Mouse (Mus musculus) gastrocnemius, adult 2 months (tissue): ENCODE results near the gene Rab9b. TPM values are rescaled to one million over a fixed set of nuclear protein-coding genes. Genes with fewer than 3 reads are reported as not detected.

Experiments used
- DNase-seq: peaks from one replicate; pipeline ENCODE4 v3.0.0; 2022
- H3K27ac ChIP-seq: fragments of 200-600 bp; 2 replicates; pipeline ENCODE4 v1.8.1; 2022; ENCODE audit warnings: mild to moderate bottlenecking
- H3K4me3 ChIP-seq: fragments of 200-600 bp; 2 replicates; pipeline ENCODE4 v1.8.1; 2022; ENCODE audit warnings: mild to moderate bottlenecking, moderate library complexity
- CTCF ChIP-seq: fragments of 200-600 bp; IDR thresholded peaks from 2 replicates; pipeline ENCODE4 v1.8.1; 2022; ENCODE audit warnings: antibody characterized with exemption, mild to moderate bottlenecking, moderate library complexity
- intact Hi-C: fragments of 180-260 bp; cut with DNase I; formaldehyde crosslinking; loops from one replicate; pipeline ENCODE4 v1.15.1; 2025
- long read RNA-seq, 2 experiments: library from polyadenylated mRNA; stranded (forward); transcript quantifications; one replicate each; pipeline ENCODE4 v2.0.0; 2021
- total RNA-seq, 2 experiments: library from RNA; stranded (reverse); gene quantifications; 2 replicates each; pipeline ENCODE4 v1.2.3; 2021

Rab9b gene
- total RNA-seq = under 1 TPM in 1 of 2 experiments, not detected in 1; 0.05 TPM
- long read RNA-seq, experiment 1 = 0 reads
- long read RNA-seq, experiment 2, partial matches to known transcripts = 0 of 1 reads
- long read RNA-seq, experiment 2, other reads (novel, unspliced or antisense) = 0 of 1 reads

GRCm38 (mm10) chrX:136868061-136869040 is at the start of gene Rab9b:
Gene Rab9b (minus strand): TSS chrX:136868755.
- no peak for TF ChIP-seq CTCF
- DNase-seq = peak; percentile 14
- Histone ChIP-seq H3K27ac (no peak within 1 kb of the TSS), H3K4me3 (peak within 1 kb of the TSS; percentile 63)
- intact Hi-C loops = no loop called here

- DNase-seq = no peak
- intact Hi-C loops = no loop called here
Measured at GRCm38 (mm10) chrX:136904369-136904768, 35.8 kb upstream of the Rab9b start.

GRCm38 (mm10) chrX:136895757-136896156 is 27.2 kb upstream of the Rab9b start:
- intact Hi-C loops = no loop called here
- no peak overlapping the region for H3K27ac ChIP-seq
- TF ChIP-seq CTCF = peak; percentile 21; the same call in 1 of the 2 replicates
- no peak for DNase-seq
- no peak overlapping the region for H3K4me3 ChIP-seq

More at GRCm38 (mm10) chrX:136904369-136904768, 35.8 kb upstream of the Rab9b start:
- TF ChIP-seq CTCF = no peak
- Histone ChIP-seq H3K4me3 (no peak overlapping the region), H3K27ac (no peak overlapping the region)

GRCm38 (mm10) chrX:136850300-136850699 is 18.3 kb downstream of the Rab9b start:
- peak; percentile 19; the same call in 1 of the 2 replicates for TF ChIP-seq CTCF
- intact Hi-C loops = no loop called here
- Histone ChIP-seq H3K4me3 (no peak overlapping the region), H3K27ac (no peak overlapping the region)
- DNase-seq = no peak

- DNase-seq = no peak
- TF ChIP-seq CTCF = no peak
- intact Hi-C loops = no loop called here
- no peak overlapping the region for H3K27ac ChIP-seq
- no peak overlapping the region for H3K4me3 ChIP-seq
Measured at GRCm38 (mm10) chrX:136828610-136829009, 39.9 kb downstream of the Rab9b start.

- no peak for DNase-seq
- Histone ChIP-seq H3K27ac (no peak overlapping the region), H3K4me3 (no peak overlapping the region)
- no peak for TF ChIP-seq CTCF
- intact Hi-C loops = no loop called here
Measured at GRCm38 (mm10) chrX:136825016-136825415, 43.5 kb downstream of the Rab9b start.

GRCm38 (mm10) chrX:136822371-136822770 is 46.2 kb downstream of the Rab9b start, which contains the start of gene Plp1:
Gene Plp1 (plus strand): TSS chrX:136822671.
- H3K4me3 ChIP-seq = no peak within 1 kb of the TSS; the same call in 1 of the 2 replicates
- TF ChIP-seq CTCF = no peak
- intact Hi-C loops = loop anchor here (2.0 to 5.0 kb wide), 3 partner anchors 62 to 200 kb away; partner anchors contain the start of gene Morf4l2
- no peak within 1 kb of the TSS for H3K27ac ChIP-seq
- DNase-seq = no peak

- Histone ChIP-seq H3K4me3 (no peak overlapping the region), H3K27ac (peak overlapping the region; percentile 43)
- intact Hi-C loops = loop anchor here (5.0 kb wide), 2 partner anchors 78 to 198 kb away; partner anchors contain the start of gene Morf4l2
- DNase-seq = peak; percentile 72
- TF ChIP-seq CTCF = peak; percentile 76
Measured at GRCm38 (mm10) chrX:136820250-136820649, 48.3 kb downstream of the Rab9b start.

- TF ChIP-seq CTCF = no peak
- peak; percentile 30 for DNase-seq
- H3K27ac ChIP-seq = peak overlapping the region; percentile 43
- intact Hi-C loops = loop anchor here (5.0 kb wide), 2 partner anchors 77 to 197 kb away; partner anchors contain the start of gene Morf4l2
- no peak overlapping the region for H3K4me3 ChIP-seq
Measured at GRCm38 (mm10) chrX:136819752-136820151, 48.8 kb downstream of the Rab9b start.

Other genes starting within 250 kb of the Rab9b start
- 1 to 10 TPM; 1.8 to 3.0 TPM for gene Tceal1, start 160.8 kb downstream of the Rab9b start, total RNA-seq
- 100 to 1,000 TPM; 157 to 173 TPM for gene Morf4l2, start 125.1 kb downstream of the Rab9b start, total RNA-seq
- gene Glra4, start 88.6 kb downstream of the Rab9b start, total RNA-seq = not detected
- 1 to 10 TPM; 2.3 to 3.1 TPM for gene Plp1, start 46.1 kb downstream of the Rab9b start, total RNA-seq
- not detected for gene H2bfm, start 58.6 kb upstream of the Rab9b start, total RNA-seq
- gene Tmsb15b2, start 106.7 kb upstream of the Rab9b start, total RNA-seq = 10 to 100 TPM in 1 of 2 experiments, 1 to 10 TPM in 1; 5.1 to 10.7 TPM
- gene Tmsb15l, start 108.1 kb upstream of the Rab9b start, total RNA-seq = under 1 TPM in 1 of 2 experiments, not detected in 1; 0.75 TPM
- 1 to 10 TPM in 1 of 2 experiments, not detected in 1; 2.4 TPM for gene Tmsb15b1, start 108.1 kb upstream of the Rab9b start, total RNA-seq
- gene Zcchc18, start 124.4 kb upstream of the Rab9b start, total RNA-seq = under 1 TPM in 1 of 2 experiments, not detected in 1; 0.11 TPM
- gene Slc25a53, start 169.5 kb upstream of the Rab9b start, total RNA-seq = 1 to 10 TPM; 1.8 to 4.0 TPM
- 1 to 10 TPM; 4.1 to 5.2 TPM for gene Fam199x, start 180.8 kb upstream of the Rab9b start, total RNA-seq